Comparison of ENCODE assay signal across 13 mouse cellular contexts in genomic region chr8:48341692-48342091, GRCm38 (mm10).
"Had no signal": no experiment of that assay in that cellular context is flagged by ENCODE, and none has a peak within 500 bp of the region (broad histone marks: within the 10 kb centered on the region; RNA-seq: fewer than 3 reads in every experiment).

No protein-coding gene starts in this region.

- H3K9ac ChIP-seq: intestine, embryonic 15.5 days; limb, embryonic 15.5 days; liver, embryonic 12.5 days; lung, embryonic 14.5 days had no signal

- H3K36me3 ChIP-seq: intestine, embryonic 15.5 days had no signal

- DNase-seq: kidney, adult 18-20 months; kidney, postnatal 14 days; lung, embryonic 14.5 days; lung, postnatal 10 days; lung, postnatal 4 days; right cerebral cortex, adult 18-20 months; right cerebral cortex, postnatal 25 days; thymus, postnatal 36 days had no signal

- H3K4me3 ChIP-seq: intestine, embryonic 15.5 days; left cerebral cortex, adult 2 months; limb, embryonic 15.5 days; liver, embryonic 12.5 days; myocyte had no signal

- H3K4me1 ChIP-seq: intestine, embryonic 15.5 days; limb, embryonic 15.5 days; liver, embryonic 12.5 days had no signal

- H3K4me2 ChIP-seq: intestine, embryonic 15.5 days; limb, embryonic 15.5 days; liver, embryonic 12.5 days; lung, embryonic 14.5 days had no signal

- H3K27ac ChIP-seq: intestine, embryonic 15.5 days; left cerebral cortex, adult 2 months; limb, embryonic 15.5 days; liver, embryonic 12.5 days had no signal

- H3K9me3 ChIP-seq: intestine, embryonic 15.5 days; limb, embryonic 15.5 days; liver, embryonic 12.5 days had no signal

- ATAC-seq: intestine, embryonic 15.5 days; liver, embryonic 12.5 days had no signal

- H3K27me3 ChIP-seq: intestine, embryonic 15.5 days; limb, embryonic 15.5 days; liver, embryonic 12.5 days had no signal
